In the genomic region with DNA sequence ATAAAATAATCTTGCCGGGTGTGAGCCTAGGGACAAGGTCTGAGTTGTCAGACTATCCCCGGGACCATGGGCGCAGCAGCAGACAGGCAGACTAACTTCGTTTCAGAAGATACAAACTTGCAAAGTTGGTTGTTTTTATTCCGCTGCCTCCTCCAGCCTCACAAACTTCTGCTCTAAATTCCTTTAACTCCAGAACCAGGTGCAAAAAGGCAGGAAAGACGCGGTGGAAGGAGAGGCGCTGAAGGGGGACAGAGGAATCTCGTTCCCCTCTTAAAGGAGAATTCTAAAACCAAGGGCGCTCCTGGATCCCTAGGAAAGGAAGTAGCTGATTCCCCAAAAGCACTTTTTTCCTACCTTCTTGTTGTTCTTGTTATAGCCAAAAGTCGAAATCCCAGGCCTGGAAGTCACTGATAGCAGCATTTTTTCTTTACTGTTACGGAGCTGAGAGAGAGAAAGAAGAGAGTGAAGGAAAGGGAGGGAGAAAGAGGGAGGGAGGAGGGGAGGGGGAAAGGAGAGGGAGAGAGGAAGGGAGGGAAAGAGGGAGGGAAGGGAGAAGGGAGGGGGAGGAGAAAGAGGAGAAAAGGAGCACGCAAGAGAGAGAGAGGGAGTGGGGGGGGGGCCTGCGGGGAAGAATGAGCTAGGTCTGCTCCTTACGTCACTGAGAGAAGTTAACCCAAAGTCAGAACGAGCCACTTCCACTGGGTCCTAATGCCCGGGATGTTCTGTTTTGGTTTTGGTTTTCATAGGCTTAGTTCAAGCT, we compare ENCODE assay signal across 8 mouse cellular contexts. TPM values are rescaled to one million over a fixed set of nuclear protein-coding genes. Genes with fewer than 3 reads are reported as not detected.
ATAC-seq and TF ChIP-seq lines count a peak whose summit lies in the region.

No protein-coding gene starts in this region.

- peaks cover 46% of the 10 kb centered on the region for H3K79me2 ChIP-seq in myocyte (ENCODE audit: control insufficient read depth, insufficient read depth)

- peak overlapping the region; percentile 89 for H3K4me2 ChIP-seq in heart, embryonic 14.5 days (ENCODE audit: low read length)
- peak overlapping the region; percentile 86 for H3K4me2 ChIP-seq in kidney, embryonic 16.5 days (replicated peaks; ENCODE audit: low read depth, low read length)
- peak overlapping the region; percentile 83 for H3K4me2 ChIP-seq in liver, embryonic 12.5 days
- H3K4me2 ChIP-seq in myocyte (ENCODE audit: low read depth) = peak overlapping the region; percentile 90
- peak overlapping the region; percentile 58 for H3K4me2 ChIP-seq in stomach, embryonic 15.5 days

- H3K4me1 ChIP-seq in bone marrow macrophage, adult 2 months (ENCODE audit: control insufficient read depth, insufficient read depth, low read length) = peaks cover 7% of the 10 kb centered on the region
- H3K4me1 ChIP-seq in heart, embryonic 14.5 days (ENCODE audit: control insufficient read depth in 2 of 2, insufficient read depth in 2 of 2, low read length in 2 of 2) = peaks cover 4 to 23% of the 10 kb centered on the region in 2 experiments; a peak in 3 of 4 replicates
- H3K4me1 ChIP-seq in kidney, embryonic 16.5 days (ENCODE audit: insufficient read depth, low read length) = peaks cover 43% of the 10 kb centered on the region
- peaks cover 46% of the 10 kb centered on the region for H3K4me1 ChIP-seq in liver, embryonic 12.5 days
- H3K4me1 ChIP-seq in stomach, embryonic 15.5 days = no peaks in the 10 kb centered on the region

- TF ChIP-seq POLR2A in bone marrow macrophage, adult 2 months (IDR thresholded peaks at IDR 0.05; ENCODE audit: borderline replicate concordance, low read depth, low read length) = no peak
- TF ChIP-seq POLR2A in myocyte (IDR thresholded peaks at IDR 0.05; ENCODE audit: insufficient read length, low read depth) = no peak

- no peaks in the 10 kb centered on the region for H3K9me3 ChIP-seq in heart, embryonic 14.5 days (ENCODE audit: control insufficient read depth, low read length)
- H3K9me3 ChIP-seq in kidney, embryonic 16.5 days (ENCODE audit: low read length) = no peaks in the 10 kb centered on the region
- H3K9me3 ChIP-seq in liver, embryonic 12.5 days (replicated peaks) = no peaks in the 10 kb centered on the region
- no peaks in the 10 kb centered on the region for H3K9me3 ChIP-seq in stomach, embryonic 15.5 days

- 1% methylated on average over 17 of the region's 17 CpGs for WGBS in heart, embryonic 14.5 days
- 2% methylated on average over 17 of the region's 17 CpGs for WGBS in kidney, embryonic 16.5 days
- 1% methylated on average over 17 of the region's 17 CpGs for whole genome bisulfite sequencing in liver, embryonic 12.5 days (ENCODE audit: insufficient replicate concordance)
- under 1% methylated on average over 17 of the region's 17 CpGs for WGBS in stomach, embryonic 15.5 days

- H3K36me3 ChIP-seq in heart, embryonic 14.5 days (ENCODE audit: control insufficient read depth, insufficient read depth, low read length) = no peaks in the 10 kb centered on the region
- H3K36me3 ChIP-seq in kidney, embryonic 16.5 days (ENCODE audit: insufficient read depth, low read length) = no peaks in the 10 kb centered on the region
- H3K36me3 ChIP-seq in liver, embryonic 12.5 days = no peaks in the 10 kb centered on the region
- H3K36me3 ChIP-seq in myocyte (ENCODE audit: control insufficient read depth, insufficient read depth) = no peaks in the 10 kb centered on the region
- no peaks in the 10 kb centered on the region for H3K36me3 ChIP-seq in stomach, embryonic 15.5 days

- peak overlapping the region; percentile 75 for H3K4me3 ChIP-seq in bone marrow macrophage, adult 2 months (ENCODE audit: insufficient read depth, low read length)
- peak overlapping the region; percentile 56 to 71 for H3K4me3 ChIP-seq in heart, embryonic 14.5 days (ENCODE audit: control insufficient read depth in 1 of 2, insufficient read depth in 1 of 2, low read depth in 1 of 2, low read length in 2 of 2)
- peak overlapping the region; percentile 82 for H3K4me3 ChIP-seq in kidney, embryonic 16.5 days (ENCODE audit: low read length)
- H3K4me3 ChIP-seq in liver, embryonic 12.5 days = peak overlapping the region; percentile 70
- peak overlapping the region; percentile 46 for H3K4me3 ChIP-seq in myocyte
- H3K4me3 ChIP-seq in stomach, embryonic 15.5 days (replicated peaks) = peak overlapping the region; percentile 48

- peak overlapping the region; percentile 34 for H3K27ac ChIP-seq in bone marrow macrophage, adult 2 months (ENCODE audit: insufficient read depth, low read depth, low read length)
- peak overlapping the region; percentile 91 to 95 for H3K27ac ChIP-seq in heart, embryonic 14.5 days (replicated peaks in 1 of 2; ENCODE audit: control insufficient read depth in 1 of 2, insufficient read depth in 1 of 2, low read depth in 2 of 2, low read length in 2 of 2)
- H3K27ac ChIP-seq in kidney, embryonic 16.5 days (ENCODE audit: low read length) = peak overlapping the region; percentile 98
- peak overlapping the region; percentile 81 for H3K27ac ChIP-seq in liver, embryonic 12.5 days
- H3K27ac ChIP-seq in stomach, embryonic 15.5 days = peak overlapping the region; percentile 93

- H3K9ac ChIP-seq in heart, embryonic 14.5 days (ENCODE audit: low read length) = peak overlapping the region; percentile 90
- H3K9ac ChIP-seq in kidney, embryonic 16.5 days (replicated peaks; ENCODE audit: low read length) = peak overlapping the region; percentile 86
- H3K9ac ChIP-seq in liver, embryonic 12.5 days = peak overlapping the region; percentile 73
- peak overlapping the region; percentile 25 for H3K9ac ChIP-seq in stomach, embryonic 15.5 days

- H3ac ChIP-seq in myocyte (ENCODE audit: control insufficient read depth, insufficient read length) = no peak overlapping the region

- peak; percentile 99 for ATAC-seq in CD4-positive, CD25-positive, alpha-beta regulatory T cell, adult 4 months
- peak; percentile 75 for ATAC-seq in erythroblast, adult 5-6 weeks (replicated peaks; ENCODE audit: low FRiP score, poor library complexity, severe bottlenecking)
- ATAC-seq in heart, embryonic 14.5 days (ENCODE audit: insufficient number of reproducible peaks, insufficient read depth, low FRiP score, low read depth) = peak; percentile 79
- peak; percentile 85; the same call in 1 of the 2 replicates for ATAC-seq in kidney, embryonic 16.5 days (ENCODE audit: low FRiP score, low TSS enrichment)
- ATAC-seq in liver, embryonic 12.5 days = peak; percentile 80
- ATAC-seq in stomach, embryonic 15.5 days (ENCODE audit: insufficient read depth, low FRiP score, low read depth) = peak; percentile 89

- H3K27me3 ChIP-seq in heart, embryonic 14.5 days (ENCODE audit: control insufficient read depth, insufficient read depth, low read length) = no peaks in the 10 kb centered on the region
- no peaks in the 10 kb centered on the region for H3K27me3 ChIP-seq in kidney, embryonic 16.5 days (ENCODE audit: insufficient read depth, low read length)
- H3K27me3 ChIP-seq in liver, embryonic 12.5 days (replicated peaks) = no peaks in the 10 kb centered on the region
- H3K27me3 ChIP-seq in myocyte (ENCODE audit: control insufficient read depth, insufficient read depth, insufficient read length) = no peaks in the 10 kb centered on the region
- H3K27me3 ChIP-seq in stomach, embryonic 15.5 days (replicated peaks) = no peaks in the 10 kb centered on the region

- no peak for TF ChIP-seq CTCF in bone marrow macrophage, adult 2 months (IDR thresholded peaks at IDR 0.05; ENCODE audit: low read depth, low read length)

RNA-seq across cellular contexts. Expression of a gene that starts 3.9 kb away (rescaled TPM):
- polyA plus RNA-seq in CD4-positive, CD25-positive, alpha-beta regulatory T cell, adult 4 months (2017; shearing (Covaris generic)) = 10 to 100 TPM; 24.9 to 31.7 TPM
- polyA plus RNA-seq in bone marrow macrophage, adult 2 months (2012; ENCODE audit: insufficient read depth, insufficient read length, missing spikeins) = 39.4 and 39.8 TPM in 2 replicates
- total RNA-seq in erythroblast, adult 5-6 weeks (2015; ENCODE audit: low replicate concordance) = 1.9 and 5.0 TPM in 2 replicates
- 0.51 and 6.8 TPM in 2 replicates for total RNA-seq in erythroblast, adult 5-6 weeks (2017; ENCODE audit: low replicate concordance)
- 32.3 and 32.6 TPM in 2 replicates for polyA plus RNA-seq in heart, embryonic 14.5 days (2014; fragmentation: Nextera tagmentation; extraction: Ambion mirVana)
- 39.8 and 43.6 TPM in 2 replicates for polyA plus RNA-seq in kidney, embryonic 16.5 days (2015; fragmentation: Nextera tagmentation; extraction: Ambion mirVana)
- 8.7 and 10.1 TPM in 2 replicates for polyA plus RNA-seq in liver, embryonic 12.5 days (2016; fragmentation: Nextera tagmentation; extraction: Ambion mirVana)
- polyA plus RNA-seq in myocyte (2012; fragmentation: generic; extraction: Trizol) = 97.3 TPM
- 27.3 and 29.8 TPM in 2 replicates for polyA plus RNA-seq in stomach, embryonic 15.5 days (2015; fragmentation: Nextera tagmentation; extraction: Ambion mirVana)

RNA-seq across cellular contexts. Expression of a gene that starts 18.1 kb away (rescaled TPM):
- polyA plus RNA-seq in CD4-positive, CD25-positive, alpha-beta regulatory T cell, adult 4 months (2017; shearing (Covaris generic)) = under 1 TPM in 1 of 2 experiments, not detected in 1; 0.32 TPM
- polyA plus RNA-seq in bone marrow macrophage, adult 2 months (2012; ENCODE audit: insufficient read depth, insufficient read length, missing spikeins) = not detected in 2 replicates
- 3.8 TPM in 2 replicates for total RNA-seq in erythroblast, adult 5-6 weeks (2015; ENCODE audit: low replicate concordance)
- total RNA-seq in erythroblast, adult 5-6 weeks (2017; ENCODE audit: low replicate concordance) = 0.60 and 0.84 TPM in 2 replicates
- 0.54 and 1.1 TPM in 2 replicates for polyA plus RNA-seq in heart, embryonic 14.5 days (2014; fragmentation: Nextera tagmentation; extraction: Ambion mirVana)
- 1.1 and 1.3 TPM in 2 replicates for polyA plus RNA-seq in kidney, embryonic 16.5 days (2015; fragmentation: Nextera tagmentation; extraction: Ambion mirVana)
- 1.8 and 2.8 TPM in 2 replicates for polyA plus RNA-seq in liver, embryonic 12.5 days (2016; fragmentation: Nextera tagmentation; extraction: Ambion mirVana)
- polyA plus RNA-seq in myocyte (2012; fragmentation: generic; extraction: Trizol) = 1.1 TPM
- polyA plus RNA-seq in stomach, embryonic 15.5 days (2015; fragmentation: Nextera tagmentation; extraction: Ambion mirVana) = 4.3 and 5.2 TPM in 2 replicates

RNA-seq across cellular contexts. Expression of a gene that starts 35.4 kb away (rescaled TPM):
- polyA plus RNA-seq in CD4-positive, CD25-positive, alpha-beta regulatory T cell, adult 4 months (2017; shearing (Covaris generic)) = 10 to 100 TPM; 12.2 to 19.6 TPM
- 5.3 and 6.1 TPM in 2 replicates for polyA plus RNA-seq in bone marrow macrophage, adult 2 months (2012; ENCODE audit: insufficient read depth, insufficient read length, missing spikeins)
- total RNA-seq in erythroblast, adult 5-6 weeks (2015; ENCODE audit: low replicate concordance) = 6.3 and 6.7 TPM in 2 replicates
- total RNA-seq in erythroblast, adult 5-6 weeks (2017; ENCODE audit: low replicate concordance) = 1.4 and 3.1 TPM in 2 replicates
- polyA plus RNA-seq in heart, embryonic 14.5 days (2014; fragmentation: Nextera tagmentation; extraction: Ambion mirVana) = 44.2 and 47.6 TPM in 2 replicates
- polyA plus RNA-seq in kidney, embryonic 16.5 days (2015; fragmentation: Nextera tagmentation; extraction: Ambion mirVana) = 34.2 and 38.6 TPM in 2 replicates
- 24.1 and 25.1 TPM in 2 replicates for polyA plus RNA-seq in liver, embryonic 12.5 days (2016; fragmentation: Nextera tagmentation; extraction: Ambion mirVana)
- polyA plus RNA-seq in myocyte (2012; fragmentation: generic; extraction: Trizol) = 21.8 TPM
- 31.1 and 34.6 TPM in 2 replicates for polyA plus RNA-seq in stomach, embryonic 15.5 days (2015; fragmentation: Nextera tagmentation; extraction: Ambion mirVana)

RNA-seq across cellular contexts. Expression of a gene that starts 49.5 kb away (rescaled TPM):
- polyA plus RNA-seq in CD4-positive, CD25-positive, alpha-beta regulatory T cell, adult 4 months (2017; shearing (Covaris generic)) = not detected
- polyA plus RNA-seq in bone marrow macrophage, adult 2 months (2012; ENCODE audit: insufficient read depth, insufficient read length, missing spikeins) = not detected in 2 replicates
- not detected in 2 replicates for total RNA-seq in erythroblast, adult 5-6 weeks (2015; ENCODE audit: low replicate concordance)
- total RNA-seq in erythroblast, adult 5-6 weeks (2017; ENCODE audit: low replicate concordance) = 0.84 and 0.85 TPM in 2 replicates
- polyA plus RNA-seq in heart, embryonic 14.5 days (2014; fragmentation: Nextera tagmentation; extraction: Ambion mirVana) = not detected in 2 replicates
- not detected in 2 replicates for polyA plus RNA-seq in kidney, embryonic 16.5 days (2015; fragmentation: Nextera tagmentation; extraction: Ambion mirVana)
- not detected in 2 replicates for polyA plus RNA-seq in liver, embryonic 12.5 days (2016; fragmentation: Nextera tagmentation; extraction: Ambion mirVana)
- polyA plus RNA-seq in myocyte (2012; fragmentation: generic; extraction: Trizol) = not detected
- polyA plus RNA-seq in stomach, embryonic 15.5 days (2015; fragmentation: Nextera tagmentation; extraction: Ambion mirVana) = 0.14 TPM in 1 of 2 replicates, not detected in the other

RNA-seq across cellular contexts. Expression of a gene that starts 55.7 kb away (rescaled TPM):
- 10 to 100 TPM; 28.0 to 42.5 TPM for polyA plus RNA-seq in CD4-positive, CD25-positive, alpha-beta regulatory T cell, adult 4 months (2017; shearing (Covaris generic))
- 6.4 and 10.7 TPM in 2 replicates for polyA plus RNA-seq in bone marrow macrophage, adult 2 months (2012; ENCODE audit: insufficient read depth, insufficient read length, missing spikeins)
- total RNA-seq in erythroblast, adult 5-6 weeks (2015; ENCODE audit: low replicate concordance) = 4.0 and 6.3 TPM in 2 replicates
- 39.4 and 44.5 TPM in 2 replicates for total RNA-seq in erythroblast, adult 5-6 weeks (2017; ENCODE audit: low replicate concordance)
- 23.6 and 25.2 TPM in 2 replicates for polyA plus RNA-seq in heart, embryonic 14.5 days (2014; fragmentation: Nextera tagmentation; extraction: Ambion mirVana)
- 64.5 and 68.2 TPM in 2 replicates for polyA plus RNA-seq in kidney, embryonic 16.5 days (2015; fragmentation: Nextera tagmentation; extraction: Ambion mirVana)
- 45.2 and 46.5 TPM in 2 replicates for polyA plus RNA-seq in liver, embryonic 12.5 days (2016; fragmentation: Nextera tagmentation; extraction: Ambion mirVana)
- 4.9 TPM for polyA plus RNA-seq in myocyte (2012; fragmentation: generic; extraction: Trizol)
- polyA plus RNA-seq in stomach, embryonic 15.5 days (2015; fragmentation: Nextera tagmentation; extraction: Ambion mirVana) = 43.7 and 46.4 TPM in 2 replicates

Comparison
In these comparisons a context has a peak if more than half of its experiments do, and no peak if none do; other contexts are left out.
1. Peak in every context shown above with its lines: ATAC-seq, H3K4me3 ChIP-seq and H3K27ac ChIP-seq.
2. H3K27ac ChIP-seq: peak in every context shown above with its lines; median percentile 98 in kidney, embryonic 16.5 days; 93 in heart, embryonic 14.5 days; 93 in stomach, embryonic 15.5 days; 81 in liver, embryonic 12.5 days; 34 in bone marrow macrophage, adult 2 months.
3. H3K9ac ChIP-seq: peak in every context shown above with its lines; median percentile 90 in heart, embryonic 14.5 days; 86 in kidney, embryonic 16.5 days; 73 in liver, embryonic 12.5 days; 25 in stomach, embryonic 15.5 days.